Mouse (Mus musculus) right cerebral cortex, postnatal 10 days (tissue): ENCODE results near the gene Rai1.

Source experiments
- DNase-seq, 2 experiments: peaks; one replicate each; pipeline ENCODE4 v3.0.0; 2021; ENCODE audit warnings: low spot score in 2 of 2

Rai1 gene

DNA sequence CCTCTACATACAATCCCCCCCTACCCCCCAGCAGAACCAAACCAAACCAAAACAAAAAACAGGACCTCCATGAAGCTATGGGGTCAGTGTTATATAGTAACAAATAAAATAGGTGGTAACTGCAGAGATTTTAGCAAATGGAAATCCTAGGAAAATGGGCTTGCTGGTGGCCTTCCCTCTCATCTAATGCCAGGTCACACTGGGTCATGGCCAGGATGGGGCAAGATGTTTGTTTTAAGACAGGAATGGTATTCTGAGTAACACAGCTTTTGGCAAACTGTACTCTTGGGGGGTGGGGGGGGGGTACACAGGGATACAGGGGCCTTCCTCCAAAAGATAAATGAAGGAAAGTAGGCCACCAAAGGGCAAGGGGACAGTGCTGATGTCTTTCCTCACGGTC, 57.7 kb downstream of the Rai1 start:
- no peak for DNase-seq

DNA sequence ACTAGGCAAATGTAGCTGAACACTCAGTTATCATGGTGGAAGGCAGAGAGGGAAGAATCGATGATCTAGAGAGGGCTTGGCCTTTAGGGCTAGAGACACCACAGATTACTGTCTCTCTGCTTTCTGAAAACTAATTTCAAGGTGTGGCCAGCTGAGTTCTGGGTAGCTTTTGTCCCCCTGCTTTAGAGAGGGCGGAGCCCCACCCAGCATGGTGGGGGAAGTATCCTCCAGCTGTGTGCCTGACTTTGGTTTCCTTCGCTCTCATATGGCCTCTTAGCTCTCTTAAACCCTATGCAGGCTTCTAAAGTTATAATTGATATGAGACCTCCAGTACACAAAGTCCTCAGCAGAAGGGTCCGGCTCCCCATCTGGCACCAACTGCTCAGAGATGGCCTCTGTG, 58.5 kb downstream of the Rai1 start:
- DNase-seq: no peak

DNA sequence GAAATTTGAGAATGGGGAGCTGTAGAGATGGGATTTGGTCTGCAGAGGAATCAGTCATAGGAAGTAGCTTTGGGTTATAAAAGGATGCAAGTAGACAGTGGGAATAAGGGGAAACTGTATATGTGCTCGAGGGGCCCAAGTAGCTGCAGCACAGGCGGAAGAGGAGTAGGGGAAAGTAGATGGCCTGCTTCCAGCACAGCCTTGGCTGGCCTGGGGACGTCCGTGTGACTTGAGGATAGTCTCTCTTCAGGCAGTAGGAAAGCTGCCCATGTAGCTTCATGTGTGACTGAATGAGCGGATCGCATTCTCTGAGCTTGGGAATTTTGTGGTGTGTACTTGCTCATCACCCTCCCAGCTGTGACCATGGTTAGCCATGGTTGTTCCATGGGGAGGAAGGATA, 59.6 kb downstream of the Rai1 start:
- DNase-seq: no peak

DNA sequence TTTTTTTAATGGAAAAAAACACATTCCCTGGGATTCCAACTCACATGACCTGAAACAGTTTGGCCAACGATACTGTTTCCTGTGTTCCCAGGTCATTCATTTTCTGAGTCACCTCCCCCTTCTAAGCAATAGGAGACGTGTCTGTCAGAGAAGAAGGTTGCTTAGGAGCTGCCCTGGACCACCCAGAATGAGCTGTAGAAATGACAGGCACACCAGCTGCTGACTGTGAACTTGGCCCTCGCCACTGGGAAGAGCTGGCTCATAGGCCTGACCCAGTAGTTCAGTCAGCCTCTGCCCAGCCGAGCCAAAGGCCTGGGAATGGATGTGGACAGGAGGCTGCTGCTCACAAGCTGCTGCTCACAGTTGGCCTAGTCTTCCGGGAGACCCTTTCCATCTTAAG, 60.3 kb downstream of the Rai1 start:
- DNase-seq: no peak

DNA sequence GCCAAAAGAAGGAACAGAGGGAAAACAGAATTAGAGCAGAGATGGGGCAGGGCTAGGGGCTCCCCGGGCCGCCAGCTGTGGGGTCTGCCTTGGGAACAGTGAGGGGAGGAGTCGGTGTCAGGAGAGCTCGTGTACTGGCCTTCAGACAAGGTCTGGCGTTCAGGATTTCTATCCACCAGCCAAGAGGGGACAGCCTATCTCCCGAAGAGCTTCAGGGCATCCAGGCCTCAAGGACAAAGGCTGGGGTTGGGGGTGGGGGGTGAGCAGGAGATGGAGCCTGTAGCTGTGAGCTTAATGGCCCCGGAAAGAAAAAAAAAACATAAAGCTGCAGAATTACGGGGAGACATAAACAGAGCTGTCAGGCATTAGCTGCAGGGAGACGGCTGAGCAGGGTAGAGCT, 64.0 kb downstream of the Rai1 start:
- DNase-seq: no peak

DNA sequence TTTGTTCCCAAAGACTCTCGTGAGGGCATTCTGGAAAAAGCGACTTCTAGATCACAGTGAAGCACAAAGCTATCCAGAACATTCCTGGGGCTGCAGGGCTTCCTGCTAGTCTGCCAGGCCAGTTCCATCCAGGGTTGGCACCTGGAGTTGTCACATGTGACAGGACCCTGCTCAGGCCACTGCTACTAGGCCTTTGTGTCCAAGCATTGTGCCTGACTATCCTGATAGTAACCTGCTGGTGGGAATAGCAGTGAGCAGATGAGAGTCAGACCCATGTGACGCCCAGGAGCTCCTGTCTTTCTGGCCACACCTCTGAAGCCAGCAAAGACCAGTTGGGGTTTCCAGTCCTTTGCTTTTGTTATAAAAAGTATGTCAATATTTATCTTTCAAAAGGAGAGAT, 67.3 kb downstream of the Rai1 start:
- no peak for DNase-seq

DNA sequence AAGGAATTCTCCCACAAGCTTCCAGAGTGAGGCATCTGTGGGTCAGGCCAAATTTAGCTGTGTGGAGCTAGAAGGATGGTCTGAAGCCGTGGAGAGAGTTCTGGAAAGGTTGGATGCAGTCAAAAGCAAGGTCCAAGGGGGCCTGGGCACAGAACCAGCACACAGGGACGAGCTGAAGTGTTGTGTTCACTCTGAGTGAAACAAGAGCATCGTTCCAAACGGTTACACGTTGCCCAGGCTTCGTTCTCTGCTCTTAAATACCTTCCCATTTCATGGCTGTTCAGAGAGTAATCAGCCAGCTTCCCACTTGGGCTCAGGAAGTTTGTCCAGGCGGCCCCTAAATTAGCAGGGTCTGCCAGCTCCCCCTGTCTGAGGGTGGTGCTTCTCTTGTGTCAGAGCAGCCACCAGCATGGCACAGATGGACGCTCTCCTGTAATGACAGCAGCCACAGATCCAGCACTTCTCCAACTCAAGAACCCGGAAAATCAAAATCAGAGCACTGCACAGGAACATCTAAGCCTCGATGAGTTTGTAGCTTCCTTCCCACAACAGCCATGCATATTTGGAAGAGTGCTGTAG, 68.9 kb downstream of the Rai1 start:
- DNase-seq: no peak

DNA sequence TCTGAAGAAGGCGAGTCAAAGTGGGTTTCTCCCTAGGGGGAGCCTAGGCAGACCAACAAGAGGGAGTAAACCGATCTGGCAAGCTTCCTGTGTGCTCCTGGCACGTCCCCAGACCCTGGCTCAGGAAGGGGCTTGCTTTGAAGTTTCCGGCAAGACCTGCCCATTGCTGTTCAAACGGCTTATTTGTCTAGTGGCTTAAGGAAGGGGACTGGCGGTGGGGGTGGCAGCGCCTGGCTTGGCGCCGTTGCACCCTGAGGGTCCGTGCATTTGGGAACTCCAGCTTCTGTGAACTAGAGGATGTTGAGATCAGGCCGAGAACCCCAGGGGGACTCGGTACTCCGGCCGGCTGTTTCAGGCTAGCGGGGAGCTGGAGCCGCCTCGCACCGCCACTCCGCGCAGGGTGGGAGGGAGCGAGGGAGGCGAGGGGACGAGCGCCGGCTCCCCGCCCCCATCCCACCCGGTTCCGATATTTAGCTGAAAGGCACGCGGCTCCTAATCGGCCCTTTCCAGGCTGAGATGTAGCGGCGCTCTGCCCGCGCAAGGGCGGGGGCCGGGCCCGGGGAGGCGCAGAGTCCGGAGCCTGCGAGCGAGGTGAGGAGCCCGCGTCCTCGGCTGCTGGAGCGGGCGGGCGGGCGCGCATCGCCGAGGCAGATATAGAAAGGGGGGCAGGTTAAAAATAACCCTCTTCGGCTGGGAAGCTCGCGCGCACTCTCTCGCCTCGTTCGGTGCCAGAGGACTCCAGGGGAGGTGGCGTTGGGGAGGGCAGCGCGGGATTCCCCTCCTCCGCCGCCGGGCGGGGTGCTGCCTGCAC, 70.8 kb downstream of the Rai1 start:
- DNase-seq: peak; percentile 89 to 91

DNA sequence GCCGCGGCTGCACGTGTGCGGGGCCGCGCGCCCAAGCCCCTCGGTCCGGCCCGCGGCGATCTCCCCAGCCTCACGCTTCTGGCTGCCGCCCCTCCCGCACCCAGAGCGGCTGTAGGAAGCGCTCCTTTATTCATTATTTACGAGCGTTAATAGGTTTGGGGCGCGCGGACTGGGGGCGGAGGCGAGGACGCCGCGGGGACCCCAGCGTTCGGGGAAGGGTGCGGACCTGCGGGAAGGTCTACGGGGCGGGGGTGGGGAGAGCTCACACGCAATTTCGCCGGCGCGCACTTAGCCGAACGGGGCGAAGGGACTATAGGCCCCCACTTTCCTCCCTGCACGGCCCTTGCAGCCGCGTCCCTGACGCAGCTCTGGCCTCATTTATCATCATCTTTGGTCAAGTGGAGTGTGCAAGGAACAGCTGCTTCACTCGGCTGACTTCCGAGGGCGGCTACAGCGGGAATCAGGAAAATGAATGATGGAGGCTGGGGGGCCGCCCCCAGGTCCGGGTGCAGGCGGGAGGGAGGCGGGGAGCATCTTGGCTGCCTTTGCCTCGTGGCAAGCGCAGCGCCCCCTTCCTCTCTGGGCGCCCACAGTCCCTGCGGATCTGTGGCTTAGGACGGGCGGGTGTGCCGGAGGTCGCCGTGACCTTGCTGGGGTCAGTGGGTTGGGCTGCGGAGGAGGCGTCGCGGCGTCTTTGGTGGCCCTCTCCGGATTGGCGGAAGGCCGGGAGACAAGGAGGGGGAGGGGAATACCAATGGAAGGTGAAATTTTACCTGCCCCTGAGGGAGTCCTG, 71.6 kb downstream of the Rai1 start:
- peak; percentile 85 to 89 for DNase-seq

DNA sequence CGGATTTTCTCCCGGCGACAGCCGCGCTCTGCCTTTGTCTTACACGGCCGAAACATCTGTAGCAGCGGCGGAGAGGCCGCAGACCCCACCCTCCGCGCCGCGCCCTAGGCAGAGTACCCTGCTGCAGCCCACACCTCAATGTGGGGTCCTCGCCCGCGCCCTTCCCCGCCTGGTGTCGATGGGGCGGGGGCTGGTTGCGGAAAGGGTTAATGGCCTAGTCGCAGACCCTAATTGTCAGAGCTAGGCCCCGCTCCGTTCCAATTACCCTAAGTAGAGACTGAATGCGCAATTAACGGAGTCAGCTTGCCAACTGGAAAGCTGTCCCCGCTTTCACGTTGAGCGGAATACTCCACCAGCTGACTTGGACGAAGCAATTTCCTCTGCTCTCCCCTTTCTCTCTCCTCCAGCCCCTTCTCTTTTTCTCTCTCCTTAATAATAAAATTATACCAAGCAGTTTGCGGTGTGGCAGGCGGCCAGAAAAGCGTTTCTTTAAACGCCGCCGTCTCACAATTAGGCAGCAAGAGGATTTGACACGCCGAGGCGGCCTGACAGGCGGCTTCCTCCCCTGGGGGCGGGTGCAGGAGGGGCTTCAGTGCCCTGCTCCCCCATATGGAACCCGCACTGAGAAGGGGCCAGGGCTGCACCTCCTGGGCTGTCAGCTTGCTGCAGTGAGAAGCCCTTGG, 72.3 kb downstream of the Rai1 start:
- DNase-seq: peak; percentile 89 to 91

DNA sequence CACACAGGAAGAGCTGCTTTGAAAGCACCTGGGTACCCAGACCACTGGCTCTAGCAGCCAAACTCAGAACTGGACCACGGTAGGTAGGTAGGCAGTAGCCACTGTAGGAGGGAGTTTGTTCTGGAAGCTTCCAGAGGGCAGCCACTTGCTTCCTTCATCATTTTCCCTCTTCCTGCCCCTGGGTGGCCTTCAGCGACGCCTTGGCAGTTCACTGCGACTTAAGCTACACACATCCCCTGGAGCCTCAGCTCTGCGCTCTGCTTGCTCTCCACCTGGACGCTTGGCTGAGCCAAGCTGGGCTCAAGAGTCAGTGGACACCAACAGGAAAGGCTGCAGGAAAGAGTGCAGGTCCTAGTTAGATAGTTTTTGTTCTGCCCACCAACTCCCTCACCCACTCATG, 73.2 kb downstream of the Rai1 start:
- DNase-seq: no peak

DNA sequence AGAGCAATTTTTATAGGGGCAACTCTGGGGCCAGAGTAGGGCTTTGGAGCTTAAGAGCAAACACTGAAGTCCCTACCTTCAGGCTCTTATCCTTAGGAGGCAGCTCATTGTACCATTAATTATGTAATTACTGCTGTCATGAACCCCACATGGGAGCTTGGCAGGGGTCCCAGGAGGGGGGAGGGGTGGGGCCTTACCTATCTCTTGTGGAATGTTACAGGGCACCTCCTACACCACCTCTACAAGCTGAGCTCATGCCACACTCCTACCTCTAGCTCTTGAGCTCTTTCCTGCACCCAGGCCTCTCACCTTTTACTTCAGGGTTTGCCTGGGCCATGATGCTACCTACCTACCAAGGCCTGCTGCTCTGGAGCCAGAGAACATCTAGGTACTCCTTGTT, 73.7 kb downstream of the Rai1 start:
- no peak for DNase-seq

DNA sequence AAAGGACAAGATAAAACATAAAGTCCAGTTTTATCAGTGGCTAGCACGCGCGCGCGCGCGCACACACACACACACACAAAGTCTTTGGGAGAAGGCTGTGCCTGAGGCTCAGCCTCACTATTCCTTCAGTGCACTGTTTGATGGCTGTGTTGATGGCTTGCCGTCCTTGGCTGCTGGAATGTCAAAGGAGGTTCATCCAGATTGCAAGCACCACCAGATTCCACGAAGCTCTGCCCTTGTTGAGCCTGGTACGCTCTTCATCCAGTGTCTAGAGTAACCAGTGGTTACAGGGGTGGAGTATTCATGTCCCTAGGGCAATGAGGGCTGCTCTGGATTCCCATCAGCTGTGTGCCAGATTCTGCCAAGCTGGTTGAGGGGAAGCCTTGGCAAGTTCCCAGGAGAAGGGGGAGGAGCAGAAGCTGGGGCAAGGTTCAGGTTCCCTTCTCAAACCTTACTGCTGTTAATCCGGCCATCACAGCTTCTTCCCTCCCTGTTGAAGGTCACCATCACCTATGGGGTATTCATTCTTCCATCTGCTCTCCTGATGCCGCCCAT, 77.4 kb downstream of the Rai1 start:
- DNase-seq: peak; percentile 70 to 77

DNA sequence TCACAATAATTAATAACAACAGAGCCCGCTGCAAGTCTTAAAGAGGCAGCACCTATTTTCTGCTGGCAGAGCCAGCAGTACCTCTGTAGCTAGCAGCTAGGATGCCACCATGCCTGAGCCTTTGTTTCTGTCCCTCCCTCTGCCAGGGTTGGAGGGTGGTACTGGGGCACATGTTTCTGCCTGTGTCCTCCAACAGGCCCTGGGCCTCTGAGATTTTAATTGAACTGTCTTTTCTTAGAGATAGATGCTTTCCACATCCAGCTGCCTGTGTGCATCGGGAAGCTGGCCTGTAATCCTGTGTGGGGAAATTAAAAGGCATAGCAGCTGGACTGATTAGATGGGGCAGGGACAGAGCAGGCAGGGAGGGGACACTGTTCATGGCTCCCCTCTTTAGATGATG, 77.9 kb downstream of the Rai1 start:
- no peak for DNase-seq

DNA sequence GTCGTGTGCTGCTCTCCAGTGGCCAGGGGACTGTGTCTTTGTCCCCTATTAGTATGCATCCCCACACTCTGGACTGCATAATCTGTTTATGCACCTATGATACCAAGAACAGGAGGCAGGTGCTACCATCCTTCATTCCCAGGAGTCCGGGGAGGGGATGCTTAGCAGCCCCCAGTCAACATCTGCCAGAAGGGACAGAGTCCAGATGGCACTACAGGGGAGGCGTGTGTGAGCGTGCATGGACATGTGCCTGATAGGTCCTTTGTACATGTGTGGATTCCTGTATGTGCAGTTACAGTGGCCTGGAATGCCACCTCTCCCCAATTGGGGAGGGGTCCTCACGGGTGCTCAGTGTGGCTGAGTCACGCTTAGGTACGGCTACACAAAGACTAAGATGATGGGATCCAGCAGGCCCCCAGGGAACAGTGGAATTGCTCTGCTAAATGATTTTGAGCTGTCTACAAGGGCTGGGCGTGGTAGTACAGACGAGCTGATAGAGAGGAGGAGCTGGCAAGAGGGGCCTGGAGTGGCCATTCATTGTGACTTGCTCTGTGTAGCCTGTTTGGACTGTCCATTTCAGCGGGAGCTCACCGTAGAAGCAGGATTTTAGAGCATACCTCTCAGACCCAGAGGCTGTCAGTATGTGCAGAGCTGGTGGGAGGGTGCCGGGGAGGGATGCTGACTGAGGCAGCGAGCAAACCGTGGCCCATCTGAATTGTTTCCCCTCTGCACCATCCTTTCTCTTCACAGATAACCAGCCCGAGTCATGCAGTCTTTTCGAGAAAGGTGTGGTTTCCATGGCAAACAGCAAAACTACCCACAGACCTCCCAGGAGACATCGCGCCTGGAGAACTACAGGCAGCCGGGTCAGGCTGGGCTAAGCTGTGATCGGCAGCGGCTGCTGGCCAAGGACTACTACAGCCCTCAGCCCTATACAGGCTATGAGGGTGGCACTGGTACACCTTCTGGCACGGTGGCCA, 79.8 kb downstream of the Rai1 start:
- no peak for DNase-seq

DNA sequence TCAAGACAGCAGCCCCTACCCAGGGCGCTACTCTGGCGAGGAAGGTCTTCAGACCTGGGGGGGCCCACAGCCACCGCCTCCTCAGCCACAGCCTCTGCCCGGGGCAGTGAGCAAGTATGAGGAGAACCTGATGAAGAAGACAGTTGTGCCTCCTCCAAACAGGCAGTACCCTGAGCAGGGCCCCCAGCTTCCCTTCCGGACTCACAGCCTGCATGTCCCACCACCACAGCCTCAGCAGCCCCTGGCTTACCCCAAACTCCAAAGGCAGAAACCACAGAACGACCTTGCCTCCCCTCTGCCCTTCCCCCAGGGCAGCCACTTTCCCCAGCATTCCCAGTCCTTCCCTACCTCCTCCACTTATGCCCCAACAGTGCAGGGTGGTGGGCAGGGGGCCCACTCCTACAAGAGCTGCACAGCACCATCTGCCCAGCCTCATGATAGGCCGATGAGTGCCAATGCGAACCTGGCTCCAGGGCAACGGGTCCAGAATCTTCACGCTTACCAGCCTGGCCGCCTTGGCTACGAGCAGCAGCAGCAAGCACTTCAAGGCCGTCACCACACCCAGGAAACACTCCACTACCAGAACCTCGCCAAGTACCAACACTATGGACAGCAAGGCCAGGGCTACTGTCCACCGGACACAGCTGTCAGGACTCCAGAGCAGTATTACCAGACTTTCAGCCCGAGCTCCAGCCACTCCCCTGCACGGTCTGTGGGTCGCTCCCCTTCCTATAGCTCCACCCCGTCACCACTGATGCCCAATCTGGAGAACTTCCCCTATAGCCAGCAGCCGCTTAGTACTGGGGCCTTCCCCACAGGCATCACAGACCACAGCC, 80.8 kb downstream of the Rai1 start:
- DNase-seq: peak; percentile 63 to 78

DNA sequence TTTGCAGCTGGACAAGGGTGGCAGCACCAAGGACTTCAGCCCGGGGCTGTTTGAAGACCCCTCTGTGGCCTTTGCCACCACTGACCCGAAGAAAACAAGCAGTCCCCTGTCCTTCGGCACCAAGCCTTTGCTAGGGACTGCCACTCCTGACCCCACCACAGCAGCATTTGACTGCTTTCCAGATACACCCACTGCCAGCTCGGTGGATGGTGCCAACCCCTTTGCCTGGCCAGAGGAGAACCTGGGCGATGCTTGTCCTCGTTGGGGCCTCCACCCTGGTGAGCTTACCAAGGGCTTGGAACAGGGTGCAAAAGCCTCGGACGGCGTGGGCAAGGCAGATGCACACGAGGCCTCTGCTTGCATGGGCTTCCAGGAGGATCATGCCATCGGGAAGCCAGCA, 82.3 kb downstream of the Rai1 start:
- DNase-seq: no peak

DNA sequence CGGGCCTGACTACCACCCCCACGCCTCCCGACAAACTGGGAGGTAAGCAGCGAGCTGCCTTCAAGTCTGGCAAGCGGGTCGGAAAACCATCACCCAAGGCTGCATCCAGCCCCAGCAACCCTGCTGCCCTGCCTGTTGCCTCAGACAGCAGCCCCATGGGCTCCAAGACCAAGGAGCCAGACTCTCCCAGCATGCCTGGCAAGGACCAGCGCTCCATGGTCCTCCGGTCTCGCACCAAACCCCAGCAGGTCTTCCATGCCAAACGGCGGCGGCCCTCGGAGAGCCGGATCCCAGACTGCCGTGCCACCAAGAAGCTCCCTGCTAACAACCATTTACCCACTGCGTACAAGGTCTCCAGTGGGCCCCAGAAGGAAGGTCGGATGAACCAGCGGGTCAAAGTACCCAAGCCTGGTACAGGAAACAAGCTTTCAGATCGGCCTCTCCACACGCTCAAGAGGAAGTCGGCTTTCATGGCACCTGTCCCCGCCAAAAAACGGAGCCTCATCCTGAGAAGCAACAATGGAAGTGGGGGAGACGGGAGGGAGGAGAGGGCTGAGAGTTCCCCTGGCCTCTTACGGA, 83.6 kb downstream of the Rai1 start:
- DNase-seq: no peak

DNA sequence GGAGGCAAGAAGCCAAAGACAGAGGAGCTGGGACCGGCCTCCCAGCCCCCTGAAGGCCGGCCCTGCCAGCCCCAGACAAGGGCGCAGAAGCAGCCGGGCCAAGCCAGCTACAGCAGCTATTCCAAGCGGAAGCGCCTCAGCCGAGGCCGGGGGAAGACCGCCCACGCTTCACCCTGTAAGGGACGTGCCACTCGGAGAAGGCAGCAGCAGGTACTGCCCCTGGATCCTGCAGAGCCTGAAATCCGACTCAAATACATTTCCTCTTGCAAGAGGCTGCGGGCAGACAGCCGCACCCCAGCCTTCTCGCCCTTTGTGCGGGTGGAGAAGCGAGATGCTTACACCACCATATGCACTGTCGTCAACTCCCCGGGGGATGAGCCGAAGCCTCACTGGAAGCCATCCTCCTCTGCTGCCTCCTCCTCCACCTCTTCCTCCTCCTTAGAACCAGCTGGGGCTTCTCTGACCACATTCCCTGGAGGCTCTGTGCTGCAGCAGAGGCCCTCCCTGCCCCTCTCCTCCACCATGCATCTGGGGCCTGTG, 84.8 kb downstream of the Rai1 start:
- DNase-seq: no peak
